Mouse (Mus musculus): ENCODE results near the gene Tmem128. TPM values are rescaled to one million over a fixed set of nuclear protein-coding genes. Genes with fewer than 3 reads are reported as not detected.

Gene Tmem128
- 10 to 100 TPM; 29.7 to 31.1 TPM for total RNA-seq (2021)
- long read RNA-seq, transcript Tmem128-201 (5 exons, 1,291 nt): major isoform, 19 of 24 reads
- long read RNA-seq, partial matches to known transcripts: 2 of 24 reads
- long read RNA-seq, other reads (novel, unspliced or antisense): 1 of 24 reads

GRCm38 (mm10) chr5:38260107-38260682 lies at the start of gene Tmem128:
Gene Tmem128, plus strand, starts transcription at chr5:38260185.
- peak; percentile 45 to 79 for DNase-seq (ENCODE audit: low spot score in 2 of 2)

- DNase-seq (ENCODE audit: low spot score in 2 of 2): no peak
Observed at GRCm38 (mm10) chr5:38211691-38212090, 48.3 kb upstream of the Tmem128 start.

- peak; percentile 60 to 76 for DNase-seq (ENCODE audit: low spot score in 2 of 2)
Observed at GRCm38 (mm10) chr5:38213009-38213408, 47.0 kb upstream of the Tmem128 start.

GRCm38 (mm10) chr5:38219771-38220307 lies 40.1 kb upstream of the Tmem128 start:
- no peak for DNase-seq (ENCODE audit: low spot score in 2 of 2)

GRCm38 (mm10) chr5:38220328-38220912 lies 39.6 kb upstream of the Tmem128 start, which contains the start of the genes Zbtb49 and Lyar:
Gene Zbtb49, minus strand, starts transcription at chr5:38220457.
Gene Lyar, plus strand, starts transcription at chr5:38220470.
- DNase-seq (ENCODE audit: low spot score in 2 of 2): peak; percentile 91 to 95

- peak in 1 of 2 experiments; percentile 59 for DNase-seq (ENCODE audit: low spot score in 2 of 2)
Observed at GRCm38 (mm10) chr5:38235422-38235821, 24.6 kb upstream of the Tmem128 start.

GRCm38 (mm10) chr5:38236627-38237026 lies 23.4 kb upstream of the Tmem128 start:
- DNase-seq (ENCODE audit: low spot score in 2 of 2): no peak

GRCm38 (mm10) chr5:38240727-38241472 lies 19.1 kb upstream of the Tmem128 start:
- DNase-seq (ENCODE audit: low spot score in 2 of 2): no peak

GRCm38 (mm10) chr5:38241473-38241834 lies 18.5 kb upstream of the Tmem128 start:
- DNase-seq (ENCODE audit: low spot score in 2 of 2): no peak

- DNase-seq (ENCODE audit: low spot score in 2 of 2): no peak
Observed at GRCm38 (mm10) chr5:38241966-38242365, 18.0 kb upstream of the Tmem128 start.

GRCm38 (mm10) chr5:38255195-38255594 lies 4.8 kb upstream of the Tmem128 start:
- DNase-seq (ENCODE audit: low spot score in 2 of 2): no peak

GRCm38 (mm10) chr5:38255644-38256043 lies 4.3 kb upstream of the Tmem128 start:
- no peak for DNase-seq (ENCODE audit: low spot score in 2 of 2)

GRCm38 (mm10) chr5:38256551-38256950 lies 3.4 kb upstream of the Tmem128 start:
- DNase-seq (ENCODE audit: low spot score in 2 of 2): no peak

GRCm38 (mm10) chr5:38258034-38258772 lies 1.8 kb upstream of the Tmem128 start:
- DNase-seq (ENCODE audit: low spot score in 2 of 2): peak in 1 of 2 experiments; percentile 27

- DNase-seq (ENCODE audit: low spot score in 2 of 2): no peak
Observed at GRCm38 (mm10) chr5:38258773-38259146, 1.2 kb upstream of the Tmem128 start.

GRCm38 (mm10) chr5:38259455-38260106 lies 404 bp upstream of the Tmem128 start:
- DNase-seq (ENCODE audit: low spot score in 2 of 2): peak in 1 of 2 experiments; percentile 18

GRCm38 (mm10) chr5:38270942-38271341 lies 11.0 kb downstream of the Tmem128 start:
- DNase-seq (ENCODE audit: low spot score in 2 of 2): no peak

- no peak for DNase-seq (ENCODE audit: low spot score in 2 of 2)
Observed at GRCm38 (mm10) chr5:38273831-38274230, 13.8 kb downstream of the Tmem128 start.

- no peak for DNase-seq (ENCODE audit: low spot score in 2 of 2)
Observed at GRCm38 (mm10) chr5:38275771-38276170, 15.8 kb downstream of the Tmem128 start, which contains the start of gene Otop1. Gene Otop1, plus strand, starts transcription at chr5:38275972.

GRCm38 (mm10) chr5:38276451-38276850 lies 16.5 kb downstream of the Tmem128 start:
- no peak for DNase-seq (ENCODE audit: low spot score in 2 of 2)
